Mouse (Mus musculus) thymus, postnatal 10 days (tissue): Measurements from ENCODE around the gene Sp8.

Experiments used
- DNase-seq, 2 experiments: peaks; one replicate each; pipeline ENCODE4 v3.0.0; 2021; ENCODE audit warnings: low spot score in 2 of 2

The Sp8 gene

GRCm38 (mm10) chr12:118846221-118846620 is at the start of gene Sp8:
TSS of gene Sp8 (plus strand) at chr12:118846329.
- DNase-seq, result no peak

GRCm38 (mm10) chr12:118811328-118811961 is 34.7 kb upstream of the Sp8 start:
- no peak for DNase-seq

- DNase-seq, result no peak
Measured at GRCm38 (mm10) chr12:118814561-118814960, 31.6 kb upstream of the Sp8 start.

- no peak for DNase-seq
Measured at GRCm38 (mm10) chr12:118816156-118816555, 30.0 kb upstream of the Sp8 start.

- no peak for DNase-seq
Measured at GRCm38 (mm10) chr12:118829881-118830280, 16.2 kb upstream of the Sp8 start.

GRCm38 (mm10) chr12:118836411-118837341 is 9.5 kb upstream of the Sp8 start:
- DNase-seq, result no peak

GRCm38 (mm10) chr12:118837361-118837760 is 8.8 kb upstream of the Sp8 start:
- no peak for DNase-seq

GRCm38 (mm10) chr12:118838260-118838659 is 7.9 kb upstream of the Sp8 start:
- DNase-seq, result no peak

- no peak for DNase-seq
Measured at GRCm38 (mm10) chr12:118839398-118839797, 6.7 kb upstream of the Sp8 start.

GRCm38 (mm10) chr12:118840301-118840700 is 5.8 kb upstream of the Sp8 start:
- DNase-seq, result no peak

- no peak for DNase-seq
Measured at GRCm38 (mm10) chr12:118840861-118841260, 5.3 kb upstream of the Sp8 start.

- DNase-seq, result no peak
Measured at GRCm38 (mm10) chr12:118841381-118841922, 4.7 kb upstream of the Sp8 start.

GRCm38 (mm10) chr12:118841971-118842550 is 4.1 kb upstream of the Sp8 start:
- DNase-seq, result no peak

GRCm38 (mm10) chr12:118842671-118843411 is 3.3 kb upstream of the Sp8 start:
- DNase-seq, result no peak

GRCm38 (mm10) chr12:118844111-118844510 is 2.0 kb upstream of the Sp8 start:
- DNase-seq, result no peak

GRCm38 (mm10) chr12:118844841-118845240 is 1.3 kb upstream of the Sp8 start:
- DNase-seq, result no peak

GRCm38 (mm10) chr12:118845351-118845750 is 778 bp upstream of the Sp8 start:
- DNase-seq, result no peak

GRCm38 (mm10) chr12:118846649-118847321 is 656 bp downstream of the Sp8 start:
- DNase-seq, result no peak

- no peak for DNase-seq
Measured at GRCm38 (mm10) chr12:118847381-118847780, 1.3 kb downstream of the Sp8 start.

GRCm38 (mm10) chr12:118847861-118848495 is 1.8 kb downstream of the Sp8 start:
- no peak for DNase-seq
